Mouse (Mus musculus): ENCODE measurements around the gene Aff3. TPM values are rescaled to one million over a fixed set of nuclear protein-coding genes. Genes with fewer than 3 reads are reported as not detected.

The Aff3 gene
- total RNA-seq, 2 experiments from 2014 or later, result 101 to 106 TPM

DNA sequence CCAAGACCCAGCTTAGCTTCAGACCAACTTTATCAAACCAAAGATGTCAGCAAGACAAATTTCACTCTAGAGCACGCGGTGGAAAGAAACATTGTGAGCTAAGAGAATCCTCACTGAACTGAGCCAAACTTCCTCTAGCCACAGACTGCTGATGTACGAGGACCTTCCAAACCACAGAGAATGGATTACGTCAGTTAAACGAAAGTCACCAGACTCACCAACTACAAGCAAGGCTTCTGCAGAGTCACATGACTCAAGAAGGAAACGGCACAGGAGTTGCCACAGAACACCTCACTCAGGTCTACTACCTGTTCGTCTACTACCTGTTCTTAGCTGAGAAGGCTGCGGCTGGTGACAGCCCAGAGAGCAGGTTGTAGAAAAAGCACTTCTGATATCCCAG is 107.1 kb downstream of the Aff3 start:
- intact Hi-C loops (cut with DNase I), result no loop called here
- DNase-seq (ENCODE audit: extremely low spot score in 1 of 2, low spot score in 2 of 2), result no peak

DNA sequence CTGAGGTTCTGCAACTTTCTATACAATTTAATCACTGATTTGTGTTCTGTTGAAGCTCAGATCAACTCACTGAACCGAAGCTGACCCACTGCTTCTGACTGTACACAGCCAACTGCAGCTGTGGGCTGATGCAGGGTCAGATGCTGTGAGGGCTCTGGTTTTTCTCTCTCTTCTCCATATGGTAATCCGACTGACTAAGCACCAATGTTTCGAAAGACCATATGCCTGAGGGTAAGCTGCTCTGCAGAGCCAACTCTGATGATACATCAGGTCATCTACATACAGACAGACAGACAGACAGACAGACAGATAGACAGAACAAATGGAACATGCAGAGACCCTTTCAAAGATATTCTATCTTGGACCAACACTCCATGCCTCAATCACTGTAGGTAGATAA is 110.2 kb downstream of the Aff3 start:
- no peak for DNase-seq (ENCODE audit: extremely low spot score in 1 of 2, low spot score in 2 of 2)
- intact Hi-C loops (cut with DNase I), result no loop called here

DNA sequence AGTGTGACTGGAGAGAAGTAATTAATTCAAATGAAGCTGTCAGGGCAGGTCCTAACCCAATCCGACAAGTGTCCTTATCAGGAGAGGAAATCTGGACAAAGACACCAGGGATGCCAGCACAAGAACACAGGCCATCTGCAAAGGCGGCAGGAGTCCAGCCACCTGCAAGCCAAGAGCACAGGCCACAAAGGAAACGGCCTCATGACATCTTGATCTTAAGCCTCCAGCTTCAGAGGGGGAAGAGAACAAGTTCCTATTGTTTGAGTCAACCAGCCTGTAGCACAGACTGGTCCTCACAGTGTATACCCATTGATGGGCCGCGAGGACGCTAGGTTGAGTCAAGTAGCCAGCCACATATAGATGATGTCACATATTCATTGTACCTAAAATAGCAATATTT is 111.7 kb downstream of the Aff3 start:
- no peak for DNase-seq (ENCODE audit: extremely low spot score in 1 of 2, low spot score in 2 of 2)
- intact Hi-C loops (cut with DNase I), result no loop called here

- no peak for DNase-seq (ENCODE audit: extremely low spot score in 1 of 2, low spot score in 2 of 2)
- intact Hi-C loops (cut with DNase I), result no loop called here
These were observed 114.2 kb downstream of the Aff3 start for GRCm38 (mm10) chr1:38550579-38550978.

DNA sequence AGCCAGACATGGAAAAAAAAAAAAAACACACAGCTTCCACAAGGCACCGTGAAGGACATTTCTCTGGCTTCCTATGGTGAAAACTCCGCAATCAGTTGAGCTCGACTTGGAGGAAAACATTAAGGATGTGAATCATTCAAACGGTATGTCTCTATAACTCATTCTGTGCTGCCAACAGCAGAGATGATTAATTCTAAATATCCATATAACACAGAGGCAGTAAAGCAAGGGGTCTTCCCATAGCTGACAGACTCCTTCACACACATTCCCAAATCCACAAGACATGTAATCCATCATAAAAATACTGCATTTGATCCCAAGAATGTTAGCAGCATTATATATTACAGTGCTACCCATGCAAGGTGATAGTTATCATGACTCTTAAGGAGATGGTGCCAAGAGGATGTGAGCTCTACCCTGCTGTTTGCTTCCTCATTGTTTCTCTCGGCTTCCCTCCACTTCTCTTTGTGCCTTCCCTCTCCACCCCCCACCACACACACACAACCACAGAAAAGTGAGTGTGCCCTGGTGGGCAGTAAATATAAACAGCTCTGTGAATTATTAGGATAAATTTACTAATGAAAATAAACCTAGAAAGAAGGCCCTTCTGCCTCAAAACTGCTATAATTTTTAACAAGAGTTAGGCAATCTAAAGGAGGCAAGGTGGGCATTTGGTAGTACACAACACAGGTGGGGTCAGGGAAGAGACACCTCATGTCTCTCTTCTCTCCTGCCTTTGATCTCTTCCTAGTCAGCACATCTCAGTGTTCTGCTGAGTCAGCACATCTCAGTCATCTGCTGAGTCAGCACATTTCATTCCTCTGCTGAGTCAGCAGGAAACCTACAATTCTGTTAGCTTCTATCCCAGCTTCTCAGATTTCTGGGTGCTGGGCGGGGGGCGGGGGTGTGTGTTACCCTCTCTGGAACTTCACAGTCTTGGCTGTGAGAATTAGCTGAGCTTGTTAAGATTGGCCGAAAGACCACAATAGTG is 115.8 kb downstream of the Aff3 start:
- DNase-seq (ENCODE audit: extremely low spot score in 1 of 2, low spot score in 2 of 2), result no peak
- intact Hi-C loops (cut with DNase I), result no loop called here

DNA sequence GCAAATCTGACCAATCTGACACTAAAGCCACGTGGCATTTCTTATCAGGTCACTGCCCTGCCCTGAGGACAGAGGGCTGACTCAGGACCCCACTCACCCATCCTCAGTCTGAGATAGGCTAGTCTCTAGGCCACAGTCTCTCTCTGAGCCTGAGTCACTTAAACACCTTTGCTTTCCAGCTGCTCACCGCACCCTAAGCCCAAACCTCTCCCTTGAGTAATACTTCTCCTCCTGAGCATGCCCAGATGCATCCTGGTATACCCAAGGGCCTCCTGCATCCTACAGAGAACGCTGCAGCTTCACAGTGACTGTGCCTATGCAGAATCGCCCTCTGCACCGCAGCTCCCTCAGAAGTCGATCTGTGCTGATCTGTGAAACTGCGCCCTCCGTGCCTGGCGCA is 117.1 kb downstream of the Aff3 start:
- DNase-seq (ENCODE audit: extremely low spot score in 1 of 2, low spot score in 2 of 2), result no peak
- intact Hi-C loops (cut with DNase I), result no loop called here

- intact Hi-C loops (cut with DNase I), result no loop called here
- no peak for DNase-seq (ENCODE audit: extremely low spot score in 1 of 2, low spot score in 2 of 2)
These were observed 118.1 kb downstream of the Aff3 start for GRCm38 (mm10) chr1:38546696-38547095.

DNA sequence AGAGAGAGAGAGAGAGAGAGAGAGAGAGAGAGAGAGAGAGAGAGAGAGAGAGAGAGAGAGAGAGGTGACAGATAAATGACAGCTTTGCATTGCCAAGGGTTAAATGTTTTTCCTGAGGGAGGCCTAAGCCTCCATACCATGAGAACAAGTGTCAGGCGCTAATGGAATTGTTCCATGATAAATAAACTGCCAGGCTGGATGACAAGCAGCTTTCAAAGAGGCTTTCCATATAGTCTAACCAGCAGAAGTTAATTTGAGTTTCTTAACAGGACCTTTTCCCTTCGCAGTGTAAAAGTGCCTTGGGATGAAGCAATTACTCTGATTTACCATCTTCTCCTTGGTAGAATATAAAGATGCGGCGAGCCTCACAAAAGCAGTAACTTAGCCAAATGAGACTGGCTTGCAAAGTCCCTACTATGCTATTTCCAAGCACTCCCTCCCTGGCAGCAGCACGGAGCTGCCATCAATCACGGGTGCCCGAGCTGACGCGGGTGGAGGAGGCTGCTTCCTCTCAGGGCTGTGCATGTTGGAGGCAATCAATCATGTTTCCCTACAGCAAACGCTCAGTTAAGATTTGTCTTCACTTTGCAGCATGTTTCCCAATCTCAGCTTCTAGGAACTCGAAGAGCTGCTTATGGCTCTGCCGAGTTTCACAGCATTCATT is 119.3 kb downstream of the Aff3 start:
- intact Hi-C loops (cut with DNase I), result no loop called here
- DNase-seq (ENCODE audit: extremely low spot score in 1 of 2, low spot score in 2 of 2), result no peak

DNA sequence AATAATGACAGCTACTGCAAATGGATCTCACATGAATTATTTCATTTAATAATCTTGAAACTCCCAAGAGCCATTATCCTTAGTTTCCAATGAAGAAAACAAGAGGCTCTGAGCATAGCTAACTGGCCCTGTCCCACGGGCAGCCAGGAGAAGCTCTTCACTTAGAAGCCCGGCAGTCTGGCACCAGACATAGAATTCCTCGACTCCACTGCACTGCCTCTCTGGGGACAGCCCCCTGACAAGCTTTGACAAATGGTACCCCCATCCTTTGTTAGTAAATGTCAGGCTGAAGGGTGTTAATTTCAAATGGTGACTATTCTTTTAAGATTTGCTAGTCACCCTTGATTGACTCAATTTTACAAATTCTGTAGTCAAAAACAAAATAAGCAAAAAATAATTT is 120.3 kb downstream of the Aff3 start:
- DNase-seq (ENCODE audit: extremely low spot score in 1 of 2, low spot score in 2 of 2), result no peak

DNA sequence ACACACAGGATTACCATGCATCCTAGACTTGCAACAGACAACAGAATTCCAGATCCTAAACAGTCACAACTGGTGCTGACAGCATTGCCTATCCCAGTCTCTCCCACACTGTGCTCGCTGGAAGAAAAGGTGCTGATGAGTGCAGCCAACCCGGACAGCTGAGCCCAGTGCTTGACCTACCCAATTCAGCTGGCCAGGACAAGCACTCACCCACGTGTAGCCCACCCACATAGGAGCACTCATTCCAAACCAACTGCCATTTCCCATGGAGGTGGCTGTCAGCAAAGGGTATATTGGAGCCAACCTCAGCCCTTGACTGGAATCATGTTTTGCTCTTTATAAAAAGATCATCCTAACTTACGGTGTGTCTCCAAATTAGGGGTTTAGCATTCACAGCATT is 123.2 kb downstream of the Aff3 start:
- intact Hi-C loops (cut with DNase I), result no loop called here
- DNase-seq (ENCODE audit: extremely low spot score in 1 of 2, low spot score in 2 of 2), result no peak

More for the DNA sequence above, 120.3 kb downstream of the Aff3 start:
- intact Hi-C loops (cut with DNase I), result no loop called here

GRCm38 (mm10) chr1:38536929-38537540 is 127.7 kb downstream of the Aff3 start:
- intact Hi-C loops (cut with DNase I), result no loop called here

GRCm38 (mm10) chr1:38532581-38532980 is 132.2 kb downstream of the Aff3 start:
- no peak for DNase-seq (ENCODE audit: extremely low spot score in 1 of 2, low spot score in 2 of 2)
- intact Hi-C loops (cut with DNase I), result no loop called here

More at GRCm38 (mm10) chr1:38536929-38537540, 127.7 kb downstream of the Aff3 start:
- DNase-seq (ENCODE audit: extremely low spot score in 1 of 2, low spot score in 2 of 2), result no peak

DNA sequence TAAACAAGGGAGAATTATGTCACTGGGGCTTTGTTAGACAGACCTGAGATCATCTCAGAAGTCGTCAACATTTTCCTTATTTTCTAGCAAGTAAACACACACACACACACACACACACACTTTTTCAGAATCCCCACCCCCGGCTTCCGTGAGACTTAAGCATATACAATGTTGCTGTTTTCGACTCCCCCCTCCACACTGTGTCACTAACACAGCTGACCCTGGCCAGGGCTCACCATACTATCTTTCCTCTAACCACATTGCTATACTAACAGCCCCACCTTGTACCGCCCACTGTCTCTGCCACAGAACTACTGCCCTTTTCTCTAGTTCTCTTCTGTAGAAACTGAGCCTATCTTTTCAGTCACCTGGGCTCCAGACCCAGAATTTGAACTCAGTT is 136.1 kb downstream of the Aff3 start:
- DNase-seq (ENCODE audit: extremely low spot score in 1 of 2, low spot score in 2 of 2), result no peak
- intact Hi-C loops (cut with DNase I), result no loop called here

GRCm38 (mm10) chr1:38526568-38526967 is 138.2 kb downstream of the Aff3 start:
- no peak for DNase-seq (ENCODE audit: extremely low spot score in 1 of 2, low spot score in 2 of 2)
- intact Hi-C loops (cut with DNase I), result no loop called here

DNA sequence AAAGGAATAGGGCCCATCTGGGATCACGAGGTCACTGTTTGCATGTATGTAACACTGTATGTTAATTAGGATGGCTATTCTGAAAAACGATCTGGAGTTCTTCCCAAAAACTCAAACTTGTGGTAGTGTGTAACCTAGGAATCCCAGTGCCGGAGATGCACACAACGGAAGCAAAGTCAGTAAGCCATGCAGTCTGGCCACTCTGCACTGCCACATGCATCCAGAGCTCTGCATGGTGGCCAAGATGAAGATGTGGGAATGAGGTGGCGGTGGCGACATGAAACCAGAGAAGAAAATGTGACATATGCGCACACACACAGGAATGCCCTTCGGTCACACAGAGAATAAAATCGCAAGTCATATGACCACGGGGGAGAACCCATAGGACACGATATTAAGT is 143.1 kb downstream of the Aff3 start:
- intact Hi-C loops (cut with DNase I), result no loop called here

GRCm38 (mm10) chr1:38516225-38516624 is 148.5 kb downstream of the Aff3 start:
- DNase-seq (ENCODE audit: extremely low spot score in 1 of 2, low spot score in 2 of 2), result no peak
- intact Hi-C loops (cut with DNase I), result no loop called here

More for the DNA sequence above, 143.1 kb downstream of the Aff3 start:
- no peak for DNase-seq (ENCODE audit: extremely low spot score in 1 of 2, low spot score in 2 of 2)

- intact Hi-C loops (cut with DNase I), result no loop called here
- DNase-seq (ENCODE audit: extremely low spot score in 1 of 2, low spot score in 2 of 2), result no peak
These were observed 150.1 kb downstream of the Aff3 start for GRCm38 (mm10) chr1:38514634-38515011.

DNA sequence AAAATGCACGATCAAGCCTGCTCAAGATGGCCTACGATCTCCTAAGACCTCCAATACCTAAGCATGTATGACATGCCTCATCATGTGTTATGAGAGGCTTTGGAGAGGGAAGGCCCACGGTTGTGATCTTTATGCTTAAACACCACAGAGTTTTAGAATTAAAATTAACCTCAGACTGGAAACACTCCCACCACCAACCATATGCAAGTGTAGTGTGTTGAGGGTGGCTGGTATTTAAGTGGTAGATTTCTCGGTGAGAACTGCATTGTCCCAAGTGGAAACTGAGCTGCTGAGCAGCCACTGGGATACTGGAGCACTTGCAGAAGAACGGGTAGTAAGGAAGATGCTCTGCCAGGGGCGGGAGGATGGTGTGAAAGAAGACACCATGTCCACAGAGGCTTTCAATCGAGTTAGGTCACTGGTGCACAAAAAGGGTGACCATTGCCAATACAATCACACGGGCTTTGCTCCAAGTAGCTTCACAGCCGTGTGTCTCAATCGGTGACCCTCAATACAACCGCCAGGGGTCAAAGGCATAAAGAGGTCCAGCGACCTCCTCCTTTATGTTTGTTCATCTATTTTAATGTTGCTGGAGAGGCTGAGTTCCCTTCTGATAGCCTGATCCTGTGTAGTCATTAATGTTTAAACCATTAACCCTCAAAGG is 150.7 kb downstream of the Aff3 start:
- intact Hi-C loops (cut with DNase I), result no loop called here
- no peak for DNase-seq (ENCODE audit: extremely low spot score in 1 of 2, low spot score in 2 of 2)

All from left cerebral cortex, postnatal 10 days (tissue).